Mouse (Mus musculus) retina, postnatal 1 day (tissue): ENCODE measurements around the gene Cars2.
"Not testable (repeated sequence)": the region's sequence is repeated elsewhere in the genome, so short reads cannot be mapped to it uniquely, and the experiment has no call there.

Experiments
- DNase-seq: peaks from one replicate; pipeline ENCODE4 v3.0.0-alpha.2; 2012

Cars2 gene

GRCm38 (mm10) chr8:11555720-11556591, 5.4 kb upstream of the Cars2 start:
- DNase-seq = peak; percentile 100

DNA sequence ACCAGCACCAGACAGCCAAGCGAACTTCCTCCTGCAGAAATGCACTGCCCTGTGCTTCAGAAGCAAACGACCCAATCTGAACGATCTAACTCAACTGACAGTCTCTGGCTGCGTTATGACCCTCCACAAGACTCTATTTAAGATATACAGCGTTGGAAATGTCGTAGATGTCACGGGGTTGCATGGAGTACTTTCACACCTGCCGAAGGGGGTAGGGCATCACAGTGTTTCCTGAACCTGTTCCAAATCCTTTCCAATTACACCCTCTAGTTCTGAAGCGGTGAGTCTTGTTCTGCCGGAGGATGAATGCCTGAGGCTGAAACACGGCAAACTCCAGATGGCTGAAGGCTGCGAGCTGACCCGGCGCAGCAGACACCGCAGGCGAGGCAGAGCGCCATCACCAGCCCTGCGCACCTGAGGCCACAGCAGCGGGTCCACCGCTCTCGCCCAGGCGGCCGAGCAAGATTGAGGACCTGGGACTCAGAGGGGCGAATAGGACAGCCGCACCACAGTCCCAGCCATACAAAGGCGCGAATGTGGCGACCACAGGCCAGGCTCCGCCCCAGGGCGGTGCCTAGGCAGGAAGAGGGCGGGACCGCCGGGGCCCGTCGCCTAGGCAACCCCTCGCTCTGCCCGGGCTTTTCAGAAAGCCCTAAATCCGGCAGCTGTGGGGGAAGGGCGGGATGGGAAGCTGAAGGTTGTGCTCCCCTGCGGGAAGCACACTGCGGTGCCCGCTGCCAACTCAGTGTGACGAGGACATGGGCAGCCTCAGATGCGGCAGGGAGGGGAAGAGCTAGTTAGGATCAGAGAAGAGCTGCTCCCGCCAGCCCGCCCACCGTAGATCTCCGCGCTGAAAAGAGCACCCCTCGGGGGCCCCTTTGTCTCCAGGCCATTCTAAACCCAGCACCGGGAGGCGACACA, 4.5 kb upstream of the Cars2 start, which contains the start of gene Ing1:
Gene Ing1 (plus strand): TSS at position 773 of the 921 bp plus-strand sequence.
- DNase-seq = peak; percentile 98

DNA sequence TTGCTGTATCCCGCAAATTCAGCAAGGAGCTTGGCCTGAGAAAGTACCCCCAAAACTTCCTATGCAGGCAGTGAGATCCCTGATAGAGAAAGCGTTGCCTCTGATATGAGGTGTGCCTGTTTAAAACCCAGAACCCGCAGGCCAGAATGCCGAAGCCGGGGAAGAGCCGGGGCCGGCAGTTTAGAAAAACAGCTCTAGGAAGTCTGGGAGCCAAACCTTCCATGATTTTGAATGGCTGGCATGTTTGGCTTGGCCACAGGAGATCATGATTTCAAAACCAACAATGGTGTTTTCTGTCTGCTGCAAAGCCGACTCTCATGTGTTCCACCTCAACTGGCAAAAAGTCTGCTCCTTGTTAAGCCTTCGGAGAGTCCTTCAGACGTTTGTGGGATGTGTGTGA, 1.8 kb upstream of the Cars2 start:
- no peak for DNase-seq

DNA sequence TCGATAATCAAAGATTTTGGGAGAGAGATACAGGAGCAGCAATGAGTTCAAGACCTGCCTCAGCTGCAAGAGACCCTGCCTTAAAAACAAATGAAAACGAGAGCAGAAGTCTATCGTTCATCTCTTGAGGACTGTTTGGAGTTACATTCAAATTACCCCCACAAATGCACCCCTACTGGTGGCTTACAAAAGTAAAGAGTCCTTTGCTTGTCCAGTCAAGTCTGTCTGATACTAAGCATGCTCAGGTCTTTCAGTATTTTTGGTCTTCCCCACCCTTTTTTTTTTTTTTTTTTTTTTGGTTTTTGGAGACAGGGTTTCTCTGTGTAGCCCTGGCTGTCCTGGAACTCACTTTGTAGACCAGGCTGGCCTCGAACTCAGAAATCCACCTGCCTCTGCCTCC, 914 bp upstream of the Cars2 start:
- DNase-seq = not testable (repeated sequence)

- peak; percentile 73 for DNase-seq
These were observed 877 bp downstream of the Cars2 start for GRCm38 (mm10) chr8:11549706-11550105.

- DNase-seq = peak; percentile 49
These were observed 3.5 kb downstream of the Cars2 start for GRCm38 (mm10) chr8:11547063-11547462.

GRCm38 (mm10) chr8:11544386-11544785, 6.2 kb downstream of the Cars2 start:
- peak; percentile 61 for DNase-seq

DNA sequence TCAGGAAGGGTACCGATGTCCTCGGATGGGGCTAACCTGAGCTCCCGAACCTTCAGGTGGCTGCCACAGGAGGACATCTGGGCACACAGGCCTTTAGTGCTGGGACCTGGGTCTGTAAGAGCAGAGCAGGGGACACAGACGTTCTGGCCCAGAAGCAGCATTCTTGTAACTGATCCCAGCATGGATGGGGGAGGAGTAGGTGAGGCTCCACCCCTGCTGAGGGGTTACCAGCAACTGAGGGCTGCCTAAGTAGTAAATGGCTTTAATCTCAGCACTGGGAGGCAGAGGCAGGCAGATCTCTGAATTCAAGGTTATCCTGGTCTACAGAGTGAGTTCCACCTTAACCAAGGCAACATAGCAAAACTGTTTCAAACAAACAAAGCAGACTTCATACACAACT, 7.7 kb downstream of the Cars2 start:
- DNase-seq = no peak

DNA sequence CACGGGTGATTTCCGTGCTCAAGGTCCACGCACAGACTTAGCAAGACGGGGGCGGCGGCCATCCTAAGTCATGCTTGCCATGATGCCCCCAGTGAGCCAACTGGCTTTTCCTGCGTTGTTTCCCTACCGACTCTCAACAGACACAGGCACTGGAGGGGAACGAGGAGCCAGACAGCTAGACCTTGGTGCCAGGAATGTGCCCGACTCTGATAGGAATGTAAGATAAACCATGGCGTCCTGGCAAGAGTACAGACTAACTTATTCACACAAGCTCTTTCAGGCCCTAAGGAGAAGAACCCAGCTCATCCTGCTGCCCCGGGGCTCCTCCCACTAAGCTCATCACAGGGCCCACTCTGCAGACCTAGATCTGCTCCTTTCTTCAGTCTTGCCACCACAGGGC, 8.6 kb downstream of the Cars2 start:
- no peak for DNase-seq

DNA sequence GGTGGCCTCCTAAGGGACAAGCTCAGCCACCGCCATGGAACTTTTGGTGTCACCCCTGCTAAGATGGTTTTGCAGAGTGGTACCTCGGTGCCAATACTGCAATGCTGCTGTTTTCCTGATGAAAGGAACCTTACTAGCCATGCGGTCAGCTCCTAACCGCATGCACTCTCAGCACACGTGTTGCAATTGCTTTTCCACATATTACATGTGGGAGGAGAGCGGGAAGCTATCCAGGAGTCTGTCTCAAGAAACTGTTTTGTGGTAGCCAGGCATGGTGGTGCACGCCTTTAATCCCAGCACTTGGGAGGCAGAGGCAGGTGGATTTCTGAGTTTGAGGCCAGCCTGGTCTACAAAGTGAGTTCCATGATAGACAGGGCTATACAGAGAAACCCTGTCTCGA, 10.4 kb downstream of the Cars2 start:
- no peak for DNase-seq

DNA sequence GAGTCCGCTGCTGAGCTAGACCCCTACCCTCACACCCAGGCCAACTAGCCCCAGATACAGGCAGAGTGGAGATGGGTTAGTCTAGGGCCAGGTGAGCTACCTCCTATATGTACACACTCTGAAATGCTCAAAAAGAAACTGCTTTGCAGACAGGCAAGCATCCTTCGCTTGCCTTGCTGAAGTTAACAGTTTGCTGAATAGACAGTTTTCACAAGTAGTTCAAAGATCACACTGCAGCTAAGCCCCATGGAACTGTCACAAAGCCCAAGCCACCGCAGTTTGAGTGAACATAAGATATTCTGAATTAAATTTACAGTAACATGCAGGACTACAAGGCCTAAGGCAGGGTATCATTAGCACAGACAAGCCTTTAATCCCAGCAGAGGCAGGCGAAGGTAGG, 11.5 kb downstream of the Cars2 start:
- DNase-seq = no peak

- no peak for DNase-seq
These were observed 16.1 kb downstream of the Cars2 start for GRCm38 (mm10) chr8:11534494-11534893.

DNA sequence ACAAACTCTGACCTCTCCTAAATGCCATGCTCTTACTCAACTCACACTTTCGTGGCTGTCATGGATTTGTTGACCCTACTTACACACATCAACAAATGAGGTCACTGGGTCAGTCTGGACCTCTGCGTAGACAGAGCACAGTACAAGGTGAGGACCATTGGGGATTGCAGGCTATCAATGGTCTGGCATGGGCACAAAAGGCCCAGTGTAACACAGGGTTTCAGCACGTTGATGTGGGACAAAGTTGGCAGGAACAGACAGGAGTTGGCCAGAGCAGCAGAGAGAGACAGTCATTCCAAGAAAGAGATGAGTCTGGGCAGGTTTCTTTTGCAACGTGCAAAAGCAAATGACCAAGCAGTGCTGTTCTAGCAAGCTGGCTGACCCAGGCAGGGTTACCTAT, 19.7 kb downstream of the Cars2 start:
- no peak for DNase-seq

GRCm38 (mm10) chr8:11530155-11530770, 20.3 kb downstream of the Cars2 start:
- DNase-seq = no peak

DNA sequence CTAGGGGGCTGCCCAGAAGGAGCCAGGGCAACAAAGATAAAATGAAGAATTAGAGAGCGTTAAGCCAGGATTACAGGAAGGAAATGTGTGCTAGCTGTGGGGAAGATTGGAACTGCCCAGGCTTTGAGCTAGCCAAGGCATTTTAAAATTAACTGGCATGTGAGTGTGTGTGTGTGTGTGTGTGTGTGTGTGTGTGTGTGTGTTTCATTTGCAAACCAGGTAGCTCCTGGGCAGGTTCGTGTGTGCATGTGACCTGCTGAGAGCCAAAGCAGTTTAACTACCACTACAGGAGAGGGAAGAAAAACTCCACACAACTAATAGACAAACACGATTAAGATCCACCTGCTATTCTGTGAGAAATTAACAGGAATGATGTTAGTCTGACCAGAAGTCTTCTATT, 27.3 kb downstream of the Cars2 start:
- no peak for DNase-seq

GRCm38 (mm10) chr8:11518676-11519075, 31.9 kb downstream of the Cars2 start:
- no peak for DNase-seq

DNA sequence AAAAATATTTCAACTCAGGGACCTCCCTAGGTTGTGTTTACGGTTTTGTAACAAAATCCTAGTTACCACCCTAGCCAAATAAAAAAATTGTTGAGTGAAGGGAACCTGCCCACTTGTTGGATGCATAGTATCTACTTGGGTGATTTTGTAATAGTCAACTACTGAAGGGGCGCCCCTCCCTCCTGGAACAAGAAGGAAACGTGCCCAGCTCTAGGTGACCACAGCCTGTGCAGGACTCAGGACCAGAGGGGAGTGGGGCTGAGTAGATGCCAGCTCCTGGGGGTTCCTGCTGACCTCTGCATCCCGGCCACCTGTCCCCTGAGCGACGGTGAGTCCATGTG, 32.6 kb downstream of the Cars2 start:
- no peak for DNase-seq

DNA sequence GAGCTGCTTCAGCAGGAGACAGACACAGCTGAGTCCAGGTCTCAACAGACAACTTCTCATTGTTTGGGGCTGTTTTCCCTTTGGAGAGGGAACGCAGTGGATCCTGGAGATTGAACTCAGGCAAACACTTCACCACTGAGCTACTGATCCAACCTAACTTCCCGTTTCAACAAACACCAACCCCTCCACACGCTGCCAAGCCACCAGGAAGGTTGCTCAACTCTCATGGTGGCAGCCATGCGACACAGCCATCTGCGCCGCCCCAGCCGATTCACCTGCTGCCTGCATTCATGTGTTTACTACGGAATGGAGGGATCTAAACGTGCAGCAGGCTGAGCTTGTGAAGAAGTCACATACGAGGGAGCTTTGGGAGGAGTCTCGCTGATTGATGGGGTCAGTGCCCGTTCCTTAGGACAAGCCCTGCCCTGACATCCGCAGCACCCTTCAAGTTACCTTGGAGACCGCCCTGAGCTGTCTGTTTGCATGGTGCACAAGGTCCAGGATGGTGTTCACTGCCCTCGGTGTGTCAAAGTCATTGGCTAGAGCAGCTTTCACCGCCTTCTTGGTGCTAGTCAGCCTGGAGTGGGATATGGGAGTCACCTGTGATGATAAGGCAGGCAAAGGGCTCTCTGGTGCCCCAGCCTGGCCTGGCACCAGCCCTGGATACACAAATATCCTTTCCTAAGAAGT, 33.1 kb downstream of the Cars2 start:
- no peak for DNase-seq

- no peak for DNase-seq
These were observed 34.3 kb downstream of the Cars2 start for GRCm38 (mm10) chr8:11516292-11516691.

GRCm38 (mm10) chr8:11513247-11513646, 37.3 kb downstream of the Cars2 start:
- no peak for DNase-seq

DNA sequence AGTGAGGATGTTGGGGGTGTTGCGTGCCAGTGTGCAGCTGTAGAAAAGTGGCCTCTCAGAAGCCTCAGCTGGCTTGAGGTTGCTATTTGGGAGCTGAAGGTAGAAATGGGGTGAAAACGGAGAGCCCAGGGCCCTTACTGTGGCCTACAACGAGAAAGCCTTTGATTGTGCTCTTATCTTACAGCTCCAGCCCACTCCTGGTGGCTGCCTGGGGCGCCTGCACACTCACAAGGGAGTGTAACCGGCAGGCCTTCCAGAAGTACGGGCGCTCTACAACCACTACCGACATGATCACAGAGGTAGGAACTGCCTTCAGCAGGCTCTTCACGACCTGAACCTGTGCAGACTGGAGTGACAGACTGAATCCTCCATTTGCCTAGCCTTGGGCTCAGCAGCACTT, 37.9 kb downstream of the Cars2 start:
- DNase-seq = no peak

DNA sequence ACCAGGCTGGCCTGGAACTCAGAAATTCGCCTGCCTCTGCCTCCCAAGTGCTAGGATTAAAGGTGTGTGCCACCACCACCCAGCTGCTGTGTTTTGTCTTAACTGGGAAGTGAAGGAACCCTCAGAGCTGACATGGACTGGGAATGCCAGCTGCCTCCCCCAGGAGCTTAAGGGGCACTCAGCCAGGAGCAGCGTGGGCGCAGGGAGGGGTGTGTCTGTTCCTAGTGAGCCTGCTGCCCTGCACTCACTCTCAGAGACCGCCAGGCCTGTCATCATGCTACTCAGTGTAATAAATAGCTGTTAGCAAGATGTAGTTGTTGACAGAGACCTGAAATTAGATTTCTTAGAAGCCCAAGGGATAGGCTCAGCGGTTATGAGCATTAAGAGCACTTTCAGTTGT, 39.6 kb downstream of the Cars2 start:
- no peak for DNase-seq

GRCm38 (mm10) chr8:11508880-11509279, 41.7 kb downstream of the Cars2 start:
- no peak for DNase-seq
